Mouse (Mus musculus): ENCODE measurements at regions not wholly inside any gene's neighbourhood (a gene's known extent, or its start where the extent isn't known, plus 50 kb on each side); places are given as distances from the start of the nearest gene placed in this dataset.
"Not testable (repeated sequence)": the region's sequence is repeated elsewhere in the genome, so short reads cannot be mapped to it uniquely, and the experiment has no call there.

DNA sequence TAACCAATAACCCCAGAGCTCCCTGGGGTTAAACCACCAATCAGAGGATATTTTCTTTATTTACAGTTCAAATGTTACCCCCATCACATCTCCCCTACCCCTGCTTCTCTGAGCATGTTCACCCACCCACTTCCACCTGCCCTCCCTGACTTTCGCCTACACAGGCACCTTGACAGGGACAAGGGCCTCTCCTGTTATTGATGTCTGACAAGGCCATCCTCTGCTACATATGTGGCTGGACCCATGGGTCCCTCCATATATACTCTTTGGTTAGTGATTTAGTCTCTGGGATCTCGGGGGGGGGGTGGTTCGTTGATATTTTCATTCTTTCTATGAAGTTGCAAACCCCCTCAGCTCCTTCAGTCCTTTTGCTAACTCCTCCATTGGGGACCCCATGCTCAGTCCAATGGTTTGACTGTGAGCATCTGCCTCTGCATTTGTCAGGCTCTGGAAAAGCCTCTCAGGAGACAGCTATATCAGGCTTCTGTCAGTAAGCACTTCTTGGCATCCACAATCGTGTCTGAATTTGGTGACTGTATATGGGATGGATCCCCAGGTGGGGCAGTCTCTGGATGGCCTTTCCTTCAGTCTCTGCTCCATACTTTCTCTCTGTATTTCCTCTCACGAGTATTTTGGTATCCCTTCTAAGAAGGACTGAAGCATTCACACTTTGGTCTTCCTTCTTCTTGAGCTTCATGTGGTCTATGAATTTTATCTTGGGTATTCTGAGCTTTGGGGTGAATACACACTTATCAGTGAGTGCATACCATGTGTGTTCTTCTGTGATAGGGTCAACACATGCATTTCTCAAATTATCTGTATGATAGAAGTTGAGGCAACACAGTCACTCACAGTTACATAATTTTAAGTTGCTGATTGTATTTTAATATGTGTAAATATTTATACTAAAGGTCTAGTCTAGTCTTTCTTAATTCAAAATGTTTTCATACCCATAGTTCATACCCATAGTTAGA lies 220.8 kb upstream of the Tusc1 start:
- no peak for TF ChIP-seq CTCF (IDR thresholded peaks at IDR 0.05)
- Histone ChIP-seq H3K9ac (replicated peaks; ENCODE audit: low read length, poor library complexity, severe bottlenecking) (no peak overlapping the region), H3K9me3 (ENCODE audit: low read length) (no peaks in the 10 kb centered on the region), H3K36me3 (ENCODE audit: insufficient read depth, low read length) (no peaks in the 10 kb centered on the region), H3K4me3 (ENCODE audit: low read depth, low read length) (no peak overlapping the region), H3K27ac (ENCODE audit: low read depth, low read length) (no peak overlapping the region), H3K4me1 (ENCODE audit: insufficient read depth, low read length) (no peaks in the 10 kb centered on the region), H3K4me2 (ENCODE audit: low read depth, low read length, poor library complexity, severe bottlenecking) (no peak overlapping the region), H3K27me3 (ENCODE audit: insufficient read depth, low read length) (no peaks in the 10 kb centered on the region)
- ATAC-seq (ENCODE audit: low FRiP score) (no peak), DNase-seq (ENCODE audit: low spot score) (no peak)
- 83% methylated on average over 5 of the region's 5 CpGs for WGBS

DNA sequence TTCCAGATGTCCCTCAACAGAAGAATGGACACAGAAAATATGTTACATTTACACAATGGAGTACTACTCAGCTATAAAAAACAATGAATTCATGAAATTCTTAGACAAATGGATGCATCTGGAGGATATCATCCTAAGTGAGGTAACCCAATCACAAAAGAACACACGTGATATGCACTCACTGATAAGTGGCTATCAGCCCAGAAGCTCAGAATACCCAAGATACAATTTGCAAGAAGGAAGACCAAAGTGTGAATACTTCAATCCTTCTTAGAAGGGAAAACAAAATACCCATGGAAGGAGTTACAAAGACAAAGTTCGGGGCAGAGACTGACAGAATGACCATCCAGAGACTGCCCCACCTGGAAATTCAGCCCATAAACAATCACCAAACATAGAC lies 219.9 kb upstream of the Tusc1 start:
- not testable (repeated sequence) for H3K4me2 ChIP-seq (ENCODE audit: low read depth, low read length, poor library complexity, severe bottlenecking); H3K9me3 ChIP-seq (ENCODE audit: low read length); H3K4me1 ChIP-seq (ENCODE audit: insufficient read depth, low read length); DNase-seq (ENCODE audit: low spot score); H3K36me3 ChIP-seq (ENCODE audit: insufficient read depth, low read length); H3K9ac ChIP-seq (replicated peaks; ENCODE audit: low read length, poor library complexity, severe bottlenecking); H3K27ac ChIP-seq (ENCODE audit: low read depth, low read length); H3K27me3 ChIP-seq (ENCODE audit: insufficient read depth, low read length); H3K4me3 ChIP-seq (ENCODE audit: low read depth, low read length); ATAC-seq (ENCODE audit: low FRiP score)
- 82% methylated on average over 2 of the region's 2 CpGs for WGBS

DNA sequence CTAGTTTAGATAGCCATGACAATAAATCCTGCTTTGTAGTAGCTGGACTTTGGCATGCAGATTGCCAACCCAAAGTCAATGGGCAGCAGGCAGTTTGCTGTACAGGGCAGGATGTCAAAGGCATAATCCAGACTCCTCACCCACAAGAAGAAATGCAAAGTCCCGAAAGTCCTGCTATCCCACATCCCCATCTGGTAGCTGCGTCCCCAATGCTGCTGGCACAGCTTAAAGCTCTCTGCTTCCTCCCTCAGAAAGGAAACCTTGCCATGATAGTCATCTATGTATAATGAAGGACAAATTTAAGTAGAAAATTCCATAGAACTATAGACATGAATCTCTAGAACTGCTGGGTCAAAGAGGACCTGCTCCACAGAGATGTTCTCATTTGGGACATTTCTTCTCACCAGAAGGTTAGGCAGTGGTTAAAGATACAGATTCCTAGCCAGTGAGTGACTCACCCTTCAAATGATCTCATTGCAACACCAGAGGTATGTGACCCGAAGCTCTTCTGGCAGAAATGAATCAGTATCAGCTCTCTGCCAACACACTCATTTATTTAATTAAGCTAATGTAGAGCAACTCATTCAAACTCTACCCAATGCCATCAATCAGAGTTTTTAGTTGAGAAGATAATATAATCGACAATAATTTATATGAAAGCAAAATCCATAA lies 217.3 kb upstream of the Tusc1 start:
- DNase-seq (ENCODE audit: low spot score): no peak
- TF ChIP-seq CTCF (IDR thresholded peaks at IDR 0.05): no peak
- no peaks in the 10 kb centered on the region for H3K27me3 ChIP-seq (ENCODE audit: insufficient read depth, low read length)

DNA sequence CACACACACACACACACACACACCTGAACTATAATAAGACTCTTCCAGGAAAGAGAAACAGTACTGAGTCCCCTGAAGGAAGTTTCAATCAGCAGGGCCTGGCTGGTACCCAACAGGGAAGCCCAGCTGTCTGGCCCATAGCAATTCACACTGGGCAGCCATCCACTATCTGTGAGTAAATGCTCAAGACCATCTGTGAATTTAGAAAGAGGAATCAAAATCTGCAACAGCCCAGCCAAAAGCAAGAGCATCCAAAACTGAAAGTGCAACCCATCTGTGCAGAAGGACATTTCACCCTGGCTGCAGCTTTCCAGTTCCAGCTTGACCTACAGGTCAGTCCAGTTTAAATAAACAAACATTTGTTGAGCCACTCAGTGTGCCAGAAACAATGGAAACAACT lies 215.8 kb upstream of the Tusc1 start:
- H3K9ac ChIP-seq (replicated peaks; ENCODE audit: low read length, poor library complexity, severe bottlenecking): no peak overlapping the region
- H3K4me2 ChIP-seq (ENCODE audit: low read depth, low read length, poor library complexity, severe bottlenecking): no peak overlapping the region
- H3K4me3 ChIP-seq (ENCODE audit: low read depth, low read length): no peak overlapping the region
- DNase-seq (ENCODE audit: low spot score) (peak; percentile 81), ATAC-seq (ENCODE audit: low FRiP score) (no peak; the same call in 1 of the 2 replicates)
- no peaks in the 10 kb centered on the region for H3K9me3 ChIP-seq (ENCODE audit: low read length)
- no peaks in the 10 kb centered on the region for H3K27me3 ChIP-seq (ENCODE audit: insufficient read depth, low read length)
- no peak overlapping the region for H3K27ac ChIP-seq (ENCODE audit: low read depth, low read length)
- no peaks in the 10 kb centered on the region for H3K36me3 ChIP-seq (ENCODE audit: insufficient read depth, low read length)
- H3K4me1 ChIP-seq (ENCODE audit: insufficient read depth, low read length): no peaks in the 10 kb centered on the region
- TF ChIP-seq CTCF (IDR thresholded peaks at IDR 0.05): no peak

More for the DNA sequence above, 217.3 kb upstream of the Tusc1 start:
- H3K4me1 ChIP-seq (ENCODE audit: insufficient read depth, low read length): no peaks in the 10 kb centered on the region
- H3K36me3 ChIP-seq (ENCODE audit: insufficient read depth, low read length): no peaks in the 10 kb centered on the region
- H3K9me3 ChIP-seq (ENCODE audit: low read length): no peaks in the 10 kb centered on the region
- 83% methylated on average over 4 of the region's 4 CpGs for WGBS
- no peak overlapping the region for H3K9ac ChIP-seq (replicated peaks; ENCODE audit: low read length, poor library complexity, severe bottlenecking)
- no peak overlapping the region for H3K4me3 ChIP-seq (ENCODE audit: low read depth, low read length)
- ATAC-seq (ENCODE audit: low FRiP score): no peak
- H3K27ac ChIP-seq (ENCODE audit: low read depth, low read length): no peak overlapping the region
- no peak overlapping the region for H3K4me2 ChIP-seq (ENCODE audit: low read depth, low read length, poor library complexity, severe bottlenecking)

DNA sequence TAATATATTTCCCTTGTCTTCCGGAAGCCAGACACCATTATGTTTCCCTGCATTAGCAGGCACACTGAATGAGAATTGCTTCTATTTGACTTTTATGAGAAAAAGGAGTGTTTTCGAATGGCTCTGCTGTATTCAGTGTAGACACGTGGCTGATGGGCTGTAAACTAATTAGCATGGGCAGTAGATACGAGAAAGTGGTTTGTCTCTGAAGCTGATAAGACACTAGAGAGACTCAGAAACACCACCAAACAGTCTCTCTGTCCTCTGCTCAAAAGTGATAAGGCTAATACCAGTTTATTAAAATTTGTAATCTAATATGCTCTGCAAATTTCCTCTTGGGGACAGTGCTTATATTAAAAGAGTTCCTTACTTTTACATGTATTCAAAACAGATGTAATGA lies 205.3 kb upstream of the Tusc1 start:
- Histone ChIP-seq H3K27me3 (ENCODE audit: insufficient read depth, low read length) (no peaks in the 10 kb centered on the region), H3K9me3 (ENCODE audit: low read length) (no peaks in the 10 kb centered on the region), H3K4me3 (ENCODE audit: low read depth, low read length) (no peak overlapping the region), H3K27ac (ENCODE audit: low read depth, low read length) (no peak overlapping the region), H3K4me2 (ENCODE audit: low read depth, low read length, poor library complexity, severe bottlenecking) (no peak overlapping the region), H3K4me1 (ENCODE audit: insufficient read depth, low read length) (no peaks in the 10 kb centered on the region), H3K36me3 (ENCODE audit: insufficient read depth, low read length) (no peaks in the 10 kb centered on the region), H3K9ac (replicated peaks; ENCODE audit: low read length, poor library complexity, severe bottlenecking) (no peak overlapping the region)
- ATAC-seq (ENCODE audit: low FRiP score): no peak
- WGBS: 51% methylated on average over 4 of the region's 4 CpGs
- no peak for TF ChIP-seq CTCF (IDR thresholded peaks at IDR 0.05)
- DNase-seq (ENCODE audit: low spot score): no peak

DNA sequence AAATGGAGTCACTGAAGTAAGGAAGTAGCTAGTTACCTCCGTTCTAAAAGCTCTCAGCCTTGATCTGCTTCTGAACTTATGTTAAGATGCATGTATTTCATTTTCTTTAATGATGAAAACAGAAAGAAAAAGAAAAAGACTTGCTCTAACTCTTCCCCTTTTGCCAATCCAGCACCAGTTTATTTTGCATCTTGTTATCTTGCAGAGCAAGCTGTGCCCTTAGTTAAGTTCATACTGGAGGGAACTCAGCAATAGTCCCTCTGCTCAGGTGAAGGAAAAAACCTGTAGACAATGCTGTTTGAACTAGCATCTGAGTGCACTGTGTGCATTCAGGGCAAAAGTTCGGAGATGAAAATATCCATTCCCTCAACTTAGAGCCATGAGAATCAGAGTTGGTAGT lies 192.1 kb upstream of the Tusc1 start:
- ATAC-seq (ENCODE audit: low FRiP score): no peak

More for the DNA sequence above, 192.1 kb upstream of the Tusc1 start:
- no peak for TF ChIP-seq CTCF (IDR thresholded peaks at IDR 0.05)
- Histone ChIP-seq H3K9ac (replicated peaks; ENCODE audit: low read length, poor library complexity, severe bottlenecking) (no peak overlapping the region), H3K4me1 (ENCODE audit: insufficient read depth, low read length) (no peaks in the 10 kb centered on the region), H3K27ac (ENCODE audit: low read depth, low read length) (no peak overlapping the region), H3K4me2 (ENCODE audit: low read depth, low read length, poor library complexity, severe bottlenecking) (no peak overlapping the region), H3K4me3 (ENCODE audit: low read depth, low read length) (no peak overlapping the region), H3K9me3 (ENCODE audit: low read length) (no peaks in the 10 kb centered on the region), H3K36me3 (ENCODE audit: insufficient read depth, low read length) (no peaks in the 10 kb centered on the region), H3K27me3 (ENCODE audit: insufficient read depth, low read length) (no peaks in the 10 kb centered on the region)
- WGBS: 71% methylated on average over 2 of the region's 2 CpGs
- DNase-seq (ENCODE audit: low spot score): no peak

All from midbrain, postnatal 0 days (tissue).